Mouse (Mus musculus) liver, embryonic 16.5 days (tissue): Measurements from ENCODE around the gene Smpd4. TPM values are rescaled to one million over a fixed set of nuclear protein-coding genes. Genes with fewer than 3 reads are reported as not detected.

Source experiments
- ATAC-seq: fragments of 200-750 bp; cut with Nextera tagmentation; 2 replicates; pipeline ENCODE4 v1.8.0; 2017; ENCODE audit warnings: low read depth, mild to moderate bottlenecking, moderate number of reproducible peaks, moderate library complexity
- H3K27ac ChIP-seq: fragments of 300-500 bp; sonication (generic); 2 replicates; pipeline ENCODE4 v1.5.1; 2014; ENCODE audit warnings: mild to moderate bottlenecking, low read length
- H3K27me3 ChIP-seq: fragments of 300-500 bp; sonication (generic); 2 replicates; pipeline ENCODE4 v1.6.1; 2014; ENCODE audit warnings: low read depth, low read length, mixed read lengths; ENCODE audit not compliant: control insufficient read depth, insufficient read depth
- H3K36me3 ChIP-seq: fragments of 300-500 bp; sonication (generic); 2 replicates; pipeline ENCODE4 v1.6.1; 2014; ENCODE audit warnings: mild to moderate bottlenecking; ENCODE audit not compliant: control insufficient read depth, insufficient read depth
- H3K4me1 ChIP-seq: fragments of 300-500 bp; sonication (generic); 2 replicates; pipeline ENCODE4 v1.6.1; 2014; ENCODE audit warnings: low read depth, low read length, mixed read lengths; ENCODE audit not compliant: control insufficient read depth
- H3K4me2 ChIP-seq: fragments of 300-500 bp; sonication (generic); 2 replicates; pipeline ENCODE4 v1.6.1; 2014; ENCODE audit warnings: low read depth, low read length, mixed read lengths
- H3K4me3 ChIP-seq: fragments of 300-500 bp; sonication (generic); 2 replicates; pipeline ENCODE4 v1.5.1; 2014; ENCODE audit warnings: low read depth, mild to moderate bottlenecking, low read length
- H3K9ac ChIP-seq: fragments of 300-500 bp; sonication (generic); 2 replicates; pipeline ENCODE4 v1.6.1; 2014; ENCODE audit warnings: low read depth, low read length
- H3K9me3 ChIP-seq: fragments of 300-500 bp; sonication (generic); replicated peaks from 2 replicates; pipeline ENCODE4 v1.6.1; 2016; ENCODE audit warnings: low read length; ENCODE audit not compliant: control insufficient read depth
- WGBS: fragments of 180-500 bp; shearing (Covaris S2); extraction: QIAGEN DNeasy Blood & Tissue Kit; methylation state at CpG from one replicate; pipeline ENCODE4 v1.1.7; 2014; ENCODE audit not compliant: insufficient replicate concordance; 5-methylcytosine and 5-hydroxymethylcytosine counted together
- polyA plus RNA-seq: library from polyadenylated mRNA; unstranded; fragments of >200 nt; fragmentation: Nextera tagmentation; extraction: Ambion mirVana; gene quantifications from 2 replicates; pipeline ENCODE4 v1.2.1, GENCODE M21; 2015

Smpd4 gene
- polyA plus RNA-seq, 1 experiment from 2014 or later, result 15.1 TPM

DNA sequence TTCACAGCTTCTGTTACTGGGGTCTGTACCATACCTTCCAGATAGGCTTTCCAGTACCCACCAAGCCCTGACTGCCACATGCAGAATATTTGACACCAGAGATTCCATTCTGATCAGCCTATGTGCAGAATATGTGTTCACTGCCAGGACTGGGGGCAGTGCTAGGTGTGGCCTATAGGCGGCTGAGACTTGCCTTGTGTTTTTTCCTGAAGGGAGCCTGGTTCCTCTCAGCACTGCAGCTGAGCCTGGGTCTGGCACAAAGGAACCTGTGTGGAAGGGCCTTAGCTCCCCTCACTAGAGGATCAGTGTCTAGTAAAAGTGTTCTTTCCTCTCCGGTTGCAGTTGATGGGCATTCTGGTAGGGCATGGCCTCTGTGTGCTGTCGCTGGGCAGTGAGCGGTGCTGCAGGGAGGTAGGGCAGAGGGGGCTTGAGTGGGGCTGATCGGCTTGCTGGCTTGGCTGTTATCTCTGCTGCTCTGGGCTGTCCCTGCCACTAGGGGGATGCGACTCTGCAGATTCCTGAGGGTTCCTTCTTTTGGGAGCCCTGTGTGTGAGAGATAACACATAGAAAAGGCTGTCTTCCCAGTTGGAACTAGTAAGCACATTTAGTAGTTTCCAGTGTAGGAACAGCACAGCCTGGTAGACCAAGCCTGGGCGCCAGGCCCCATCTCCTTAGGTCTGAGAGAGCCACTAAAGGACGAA lies 14.5 kb downstream of the Smpd4 start:
- no peaks in the 10 kb centered on the region for H3K27me3 ChIP-seq
- no peak overlapping the region for H3K4me3 ChIP-seq
- WGBS, result 60% methylated on average over 8 of the region's 8 CpGs
- H3K27ac ChIP-seq, result no peak overlapping the region
- peaks cover 28% of the 10 kb centered on the region for H3K36me3 ChIP-seq
- no peak overlapping the region for H3K4me2 ChIP-seq
- H3K9me3 ChIP-seq, result no peaks in the 10 kb centered on the region
- peaks cover 34% of the 10 kb centered on the region for H3K4me1 ChIP-seq
- no peak overlapping the region for H3K9ac ChIP-seq
- no peak for ATAC-seq

DNA sequence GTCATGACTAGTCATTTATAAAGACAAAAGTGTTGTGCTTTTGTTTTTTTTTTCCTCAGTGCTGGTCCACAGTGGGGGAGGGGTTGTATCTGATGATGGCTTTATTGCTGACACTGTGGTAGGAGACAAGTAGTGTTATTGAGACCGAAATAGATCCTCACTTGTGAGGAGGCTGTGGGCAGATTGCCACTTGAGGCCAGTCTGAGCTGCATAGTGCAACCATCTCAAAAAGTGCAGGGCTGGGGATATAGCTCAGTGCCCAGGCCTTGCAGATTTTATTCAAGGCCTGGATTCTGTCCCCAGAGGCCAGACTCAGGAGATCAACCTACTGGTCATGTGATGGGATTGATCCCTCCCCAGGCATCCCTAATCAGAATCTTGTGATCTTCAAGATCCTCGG lies 17.8 kb downstream of the Smpd4 start:
- no peaks in the 10 kb centered on the region for H3K27me3 ChIP-seq
- 0 out of 2 replicates have a peak overlapping the region, but pooled peaks have one; percentile 6 for H3K4me2 ChIP-seq
- no peak overlapping the region for H3K4me3 ChIP-seq
- 34% methylated on average over 2 of the region's 2 CpGs for WGBS
- ATAC-seq, result no peak
- H3K9me3 ChIP-seq, result no peaks in the 10 kb centered on the region
- peak overlapping the region; percentile 95; the same call in 1 of the 2 replicates for H3K27ac ChIP-seq
- peaks cover 42% of the 10 kb centered on the region for H3K4me1 ChIP-seq
- H3K9ac ChIP-seq, result no peak overlapping the region
- peaks cover 35% of the 10 kb centered on the region for H3K36me3 ChIP-seq

DNA sequence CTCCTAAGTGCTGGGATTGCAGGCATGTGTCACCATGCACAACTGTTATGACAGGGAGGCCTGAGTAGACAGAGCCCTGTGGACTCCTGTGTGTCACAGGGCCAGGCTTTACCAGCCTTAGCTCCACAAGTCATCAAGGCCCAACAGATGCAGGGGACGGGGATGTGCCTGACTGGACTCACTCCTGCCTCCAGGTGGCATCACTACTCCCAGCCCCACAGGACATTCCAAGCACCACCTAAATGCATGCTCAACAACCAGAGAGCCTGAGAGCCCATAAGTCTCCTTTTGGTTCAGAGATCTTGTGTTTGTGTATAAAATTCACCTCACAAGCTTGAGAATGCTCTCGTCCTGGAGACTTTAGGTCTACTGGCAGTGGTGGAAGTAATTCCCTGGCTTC lies 18.5 kb downstream of the Smpd4 start:
- WGBS, result 56% methylated on average over 2 of the region's 2 CpGs
- peak overlapping the region; percentile 40 for H3K9ac ChIP-seq
- no peaks in the 10 kb centered on the region for H3K27me3 ChIP-seq
- H3K36me3 ChIP-seq, result peaks cover 41% of the 10 kb centered on the region
- peak overlapping the region; percentile 95 for H3K27ac ChIP-seq
- H3K4me3 ChIP-seq, result no peak overlapping the region
- no peaks in the 10 kb centered on the region for H3K9me3 ChIP-seq
- peaks cover 42% of the 10 kb centered on the region for H3K4me1 ChIP-seq
- peak overlapping the region; percentile 40 for H3K4me2 ChIP-seq
- ATAC-seq, result no peak

DNA sequence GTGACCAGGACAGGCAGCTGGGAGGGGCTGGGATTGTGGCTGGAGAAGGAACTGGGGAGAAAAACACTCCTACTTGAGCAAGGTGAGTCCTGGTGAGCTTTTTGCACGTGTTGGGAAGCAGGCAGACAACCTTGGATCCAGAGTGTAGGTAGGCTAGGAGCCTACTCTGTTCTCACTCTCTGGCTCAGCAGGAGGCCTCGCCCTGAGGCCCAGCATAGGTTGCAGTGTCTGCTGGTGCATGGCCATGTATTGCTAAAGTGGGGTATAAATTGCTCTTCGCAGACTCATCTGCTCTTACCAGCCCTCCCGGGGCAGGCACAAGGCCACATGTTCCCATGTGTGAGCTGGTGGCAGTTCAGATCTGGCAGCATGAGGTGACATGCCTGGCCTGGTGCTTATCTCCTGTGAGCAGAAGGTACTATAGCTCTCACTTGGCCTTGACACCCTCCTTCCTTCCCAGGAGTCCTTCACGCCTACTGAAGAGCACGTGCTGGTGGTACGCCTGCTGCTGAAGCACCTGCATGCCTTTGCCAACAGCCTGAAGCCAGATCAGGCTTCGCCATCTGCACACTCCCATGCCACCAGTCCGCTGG lies 19.0 kb downstream of the Smpd4 start:
- H3K36me3 ChIP-seq, result peaks cover 44% of the 10 kb centered on the region
- peaks cover 42% of the 10 kb centered on the region for H3K4me1 ChIP-seq
- peak; percentile 97 for ATAC-seq
- peak overlapping the region; percentile 95 for H3K27ac ChIP-seq
- H3K4me2 ChIP-seq, result peak overlapping the region; percentile 40
- 33% methylated on average over 9 of the region's 9 CpGs for WGBS
- no peaks in the 10 kb centered on the region for H3K9me3 ChIP-seq
- peak overlapping the region; percentile 40 for H3K9ac ChIP-seq
- no peak overlapping the region for H3K4me3 ChIP-seq
- H3K27me3 ChIP-seq, result no peaks in the 10 kb centered on the region

DNA sequence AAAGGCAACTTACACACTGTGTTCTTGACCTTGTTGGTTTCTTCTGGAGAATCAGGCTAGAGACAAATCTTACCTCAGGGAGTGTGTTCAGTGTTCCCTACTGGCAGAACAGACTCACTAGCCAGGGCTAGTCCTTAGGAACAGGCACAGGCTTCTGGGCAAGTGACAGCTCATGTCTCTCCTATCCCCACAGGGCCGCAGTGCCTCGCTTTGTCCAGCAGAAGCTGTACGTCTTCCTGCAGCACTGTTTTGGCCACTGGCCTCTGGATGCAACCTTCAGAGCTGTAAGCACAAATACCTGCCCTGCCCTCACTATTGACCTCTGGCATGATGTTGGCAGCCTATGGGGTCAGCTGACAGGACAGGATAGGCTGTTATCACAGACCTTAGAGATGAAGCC lies 19.9 kb downstream of the Smpd4 start:
- Histone ChIP-seq H3K36me3 (peaks cover 44% of the 10 kb centered on the region), H3K9me3 (no peaks in the 10 kb centered on the region), H3K4me3 (no peak overlapping the region), H3K4me2 (no peak overlapping the region), H3K27ac (peak overlapping the region; percentile 95; the same call in 1 of the 2 replicates), H3K27me3 (no peaks in the 10 kb centered on the region), H3K4me1 (peaks cover 40% of the 10 kb centered on the region), H3K9ac (no peak overlapping the region)
- no peak for ATAC-seq
- WGBS, result 85% methylated on average over 3 of the region's 3 CpGs

DNA sequence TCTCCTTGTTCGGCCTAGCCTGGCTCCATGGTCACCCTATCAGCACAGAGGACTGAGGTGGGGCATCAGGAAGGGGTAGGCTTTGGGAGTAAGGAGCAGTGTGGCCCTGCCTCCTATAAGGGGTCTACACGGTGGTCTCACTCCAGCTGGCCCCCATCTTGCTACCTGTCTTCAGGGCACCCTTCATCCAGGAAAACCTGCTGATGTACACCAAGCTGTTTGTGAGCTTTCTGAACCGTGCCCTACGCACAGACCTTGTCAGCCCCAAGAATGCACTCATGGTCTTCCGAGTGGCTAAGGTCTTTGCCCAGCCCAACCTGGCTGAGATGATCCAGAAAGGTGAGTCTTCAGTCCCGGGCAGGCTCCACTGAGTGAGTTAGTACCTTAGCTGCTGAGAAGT lies 20.8 kb downstream of the Smpd4 start:
- Histone ChIP-seq H3K9ac (no peak overlapping the region), H3K27ac (no peak overlapping the region), H3K4me2 (no peak overlapping the region), H3K4me1 (peaks cover 40% of the 10 kb centered on the region), H3K9me3 (no peaks in the 10 kb centered on the region), H3K27me3 (no peaks in the 10 kb centered on the region), H3K36me3 (peaks cover 44% of the 10 kb centered on the region), H3K4me3 (no peak overlapping the region)
- WGBS, result 83% methylated on average over 6 of the region's 6 CpGs
- ATAC-seq, result no peak

DNA sequence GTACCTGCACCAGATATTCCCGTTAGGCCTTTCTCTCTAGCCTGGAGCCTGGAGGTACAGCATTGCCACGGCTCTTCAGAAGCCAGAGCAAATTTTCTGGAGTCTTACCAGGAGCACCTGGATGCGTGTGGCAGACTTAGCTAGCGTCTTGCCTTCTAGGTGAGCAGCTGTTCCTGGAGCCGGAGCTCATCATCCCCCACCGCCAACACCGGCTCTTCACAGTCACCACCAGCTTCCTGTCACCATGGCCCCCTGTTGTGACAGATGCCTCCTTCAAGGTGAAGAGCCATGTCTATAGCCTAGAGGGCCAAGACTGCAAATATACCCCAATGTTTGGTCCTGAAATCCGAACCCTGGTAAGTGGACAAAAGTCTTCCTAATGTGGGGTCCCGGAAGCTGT lies 21.6 kb downstream of the Smpd4 start:
- Histone ChIP-seq H3K27ac (no peak overlapping the region), H3K27me3 (no peaks in the 10 kb centered on the region), H3K4me1 (peaks cover 38% of the 10 kb centered on the region), H3K4me2 (no peak overlapping the region), H3K9ac (no peak overlapping the region), H3K4me3 (no peak overlapping the region), H3K9me3 (no peaks in the 10 kb centered on the region), H3K36me3 (peaks cover 42% of the 10 kb centered on the region)
- ATAC-seq, result no peak
- WGBS, result 86% methylated on average over 9 of the region's 9 CpGs

DNA sequence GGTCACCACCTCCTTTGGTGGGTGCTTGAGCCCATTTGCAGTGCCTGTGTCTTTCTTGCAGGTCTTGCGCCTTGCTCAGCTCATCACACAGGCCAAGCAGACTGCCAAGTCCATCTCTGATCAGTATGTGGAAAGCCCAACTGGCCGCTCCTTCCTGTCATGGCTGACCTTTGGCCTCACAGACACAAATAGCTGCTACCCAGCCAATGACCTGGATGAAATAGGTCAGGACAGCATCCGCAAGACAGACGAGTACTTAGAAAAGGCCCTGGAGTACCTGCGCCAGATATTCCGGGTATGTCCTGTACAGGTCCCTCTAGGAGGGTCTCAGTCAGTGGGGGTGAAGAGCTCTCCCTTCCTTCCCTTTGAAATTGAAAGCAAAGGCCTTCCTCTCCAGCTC lies 22.1 kb downstream of the Smpd4 start:
- H3K27me3 ChIP-seq, result no peaks in the 10 kb centered on the region
- 76% methylated on average over 6 of the region's 6 CpGs for WGBS
- H3K4me3 ChIP-seq, result no peak overlapping the region
- no peak overlapping the region for H3K27ac ChIP-seq
- H3K4me1 ChIP-seq, result peaks cover 37% of the 10 kb centered on the region
- H3K9ac ChIP-seq, result no peak overlapping the region
- ATAC-seq, result no peak
- H3K36me3 ChIP-seq, result peaks cover 42% of the 10 kb centered on the region
- H3K9me3 ChIP-seq, result no peaks in the 10 kb centered on the region
- H3K4me2 ChIP-seq, result no peak overlapping the region

DNA sequence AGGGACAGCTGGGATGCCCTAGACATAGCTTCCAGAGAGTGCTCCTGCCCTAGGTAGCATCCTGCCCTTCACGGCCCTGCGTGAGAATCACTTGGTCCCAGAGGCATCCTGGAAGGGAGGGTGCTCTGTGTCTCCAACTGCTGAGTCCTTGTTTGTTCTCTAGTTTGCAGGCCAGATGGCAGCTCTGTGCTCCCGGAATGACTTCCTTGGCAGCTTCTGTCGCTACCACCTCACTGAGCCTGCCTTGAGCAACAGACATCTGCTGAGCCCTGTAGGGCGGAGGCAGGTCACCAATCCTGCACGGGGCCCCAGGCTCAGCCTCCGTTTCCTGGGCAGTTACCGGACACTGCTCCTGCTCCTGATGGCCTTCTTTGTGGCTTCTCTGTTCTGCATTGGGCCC lies 23.2 kb downstream of the Smpd4 start:
- no peak for ATAC-seq
- Histone ChIP-seq H3K4me1 (peaks cover 36% of the 10 kb centered on the region), H3K9me3 (no peaks in the 10 kb centered on the region), H3K36me3 (peaks cover 42% of the 10 kb centered on the region), H3K9ac (no peak overlapping the region), H3K27ac (no peak overlapping the region), H3K27me3 (no peaks in the 10 kb centered on the region), H3K4me3 (no peak overlapping the region), H3K4me2 (no peak overlapping the region)
- WGBS, result 87% methylated on average over 8 of the region's 8 CpGs
